Mouse (Mus musculus) neural tube, embryonic 14.5 days (tissue): ENCODE measurements around the gene Krtap29-1. TPM values are rescaled to one million over a fixed set of nuclear protein-coding genes. Genes with fewer than 3 reads are reported as not detected.

ENCODE experiments used
- ATAC-seq: fragments of 200-750 bp; cut with Nextera tagmentation; 2 replicates; pipeline ENCODE4 v1.8.0; 2017; ENCODE audit warnings: low read depth, mild to moderate bottlenecking, moderate TSS enrichment, moderate library complexity
- H3K27ac ChIP-seq: fragments of 300-500 bp; sonication (generic); 2 replicates; pipeline ENCODE4 v1.5.1; 2014; ENCODE audit warnings: low read depth, mild to moderate bottlenecking, control low read depth, low read length, moderate library complexity, mixed read lengths
- H3K27me3 ChIP-seq: fragments of 300-500 bp; sonication (generic); 2 replicates; pipeline ENCODE4 v1.6.1; 2014; ENCODE audit warnings: low read length; ENCODE audit not compliant: control insufficient read depth, insufficient read depth
- H3K36me3 ChIP-seq: fragments of 300-500 bp; sonication (generic); 2 replicates; pipeline ENCODE4 v1.6.1; 2014; ENCODE audit warnings: low read length, mixed read lengths; ENCODE audit not compliant: control insufficient read depth, insufficient read depth
- H3K4me1 ChIP-seq: fragments of 300-500 bp; sonication (generic); 2 replicates; pipeline ENCODE4 v1.6.1; 2014; ENCODE audit warnings: low read length; ENCODE audit not compliant: control insufficient read depth, insufficient read depth
- H3K4me2 ChIP-seq: fragments of 300-500 bp; sonication (generic); 2 replicates; pipeline ENCODE4 v1.6.1; 2014; ENCODE audit warnings: mild to moderate bottlenecking, low read depth, low read length, control low read depth
- H3K4me3 ChIP-seq: fragments of 300-500 bp; sonication (generic); 2 replicates; pipeline ENCODE4 v1.5.1; 2014; ENCODE audit warnings: low read depth, low read length, control low read depth, mixed read lengths
- H3K9ac ChIP-seq: fragments of 300-500 bp; sonication (generic); replicated peaks from 2 replicates; pipeline ENCODE4 v1.6.1; 2014; ENCODE audit warnings: low read depth, mild to moderate bottlenecking, control low read depth, low read length, mixed read lengths
- H3K9me3 ChIP-seq: fragments of 300-500 bp; sonication (generic); 2 replicates; pipeline ENCODE4 v1.6.1; 2016; ENCODE audit warnings: low read length; ENCODE audit not compliant: control insufficient read depth
- WGBS: fragments of 180-500 bp; shearing (Covaris S2); extraction: QIAGEN DNeasy Blood & Tissue Kit; methylation state at CpG from one replicate; pipeline ENCODE4 v1.1.7; 2014; 5-methylcytosine and 5-hydroxymethylcytosine counted together
- polyA plus RNA-seq: library from polyadenylated mRNA; unstranded; fragments of >200 nt; fragmentation: Nextera tagmentation; extraction: Ambion mirVana; gene quantifications from 2 replicates; pipeline ENCODE4 v1.2.1, GENCODE M21; 2014

Krtap29-1 gene
- polyA plus RNA-seq, 1 experiment from 2014 or later: not detected

DNA sequence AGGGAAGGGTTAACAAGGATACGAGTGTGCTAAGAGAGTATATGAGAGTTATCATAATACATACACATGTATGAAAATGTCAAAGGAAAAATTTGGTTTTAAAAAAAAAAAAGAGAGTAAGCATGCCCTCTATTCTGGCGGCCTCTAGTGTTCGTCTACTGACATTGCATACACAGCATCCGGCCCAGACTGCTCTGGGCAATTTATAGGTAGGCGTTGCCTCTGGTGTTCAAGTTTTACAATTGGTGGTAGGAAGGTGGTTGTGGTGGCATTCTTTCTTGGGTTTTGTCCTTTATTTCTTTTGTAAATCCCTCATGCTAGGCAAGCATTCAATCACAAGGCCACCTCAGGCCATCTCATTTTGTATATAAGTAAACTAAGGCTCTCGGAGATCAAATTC is 26.0 kb upstream of the Krtap29-1 start:
- no peak overlapping the region for H3K4me2 ChIP-seq
- H3K27me3 ChIP-seq: no peaks in the 10 kb centered on the region
- H3K9me3 ChIP-seq: no peaks in the 10 kb centered on the region; the same call in none of the 2 replicates
- no peak overlapping the region for H3K4me3 ChIP-seq
- ATAC-seq: no peak
- no peaks in the 10 kb centered on the region for H3K4me1 ChIP-seq
- H3K27ac ChIP-seq: no peak overlapping the region
- no peaks in the 10 kb centered on the region for H3K36me3 ChIP-seq
- 24% methylated on average over 6 of the region's 6 CpGs for WGBS
- no peak overlapping the region for H3K9ac ChIP-seq

DNA sequence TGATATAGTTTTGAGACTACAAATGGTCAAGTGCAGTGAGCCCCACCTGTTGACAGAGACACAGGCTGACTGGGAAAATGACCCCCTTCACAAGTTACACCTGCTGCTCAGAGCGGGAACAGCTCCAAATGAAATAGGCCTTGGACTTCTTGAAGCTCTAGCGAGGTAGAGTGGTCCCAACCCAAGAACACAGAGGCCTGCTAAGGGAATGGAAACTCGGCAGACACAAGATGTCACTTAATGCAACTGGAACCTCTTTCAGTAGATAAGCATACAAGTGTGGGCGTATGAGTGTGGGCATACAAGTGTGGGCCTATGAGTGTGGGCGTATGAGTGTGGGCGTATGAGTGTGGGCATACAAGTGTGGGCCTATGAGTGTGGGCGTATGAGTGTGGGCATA is 20.2 kb upstream of the Krtap29-1 start:
- 94% methylated on average over 7 of the region's 7 CpGs for whole genome bisulfite sequencing
- Histone ChIP-seq H3K27ac (no peak overlapping the region), H3K4me3 (no peak overlapping the region), H3K27me3 (no peaks in the 10 kb centered on the region), H3K9me3 (no peaks in the 10 kb centered on the region; the same call in none of the 2 replicates), H3K36me3 (no peaks in the 10 kb centered on the region), H3K9ac (no peak overlapping the region), H3K4me1 (no peaks in the 10 kb centered on the region), H3K4me2 (no peak overlapping the region)
- no peak for ATAC-seq

DNA sequence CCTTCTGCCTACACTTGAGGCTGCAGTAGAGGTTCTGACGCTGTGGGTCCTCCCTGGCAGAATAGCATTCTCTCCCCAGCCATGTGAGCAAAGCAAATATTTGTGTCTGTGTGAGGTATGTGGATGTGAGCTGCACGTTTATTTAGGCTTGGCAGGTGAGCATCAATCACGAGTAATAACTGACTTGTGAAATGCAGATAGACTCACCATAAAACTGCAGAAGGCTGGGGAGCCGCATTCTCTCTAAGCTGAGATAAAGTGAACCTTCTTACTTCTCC is 15.5 kb upstream of the Krtap29-1 start:
- 52% methylated on average over 4 of the region's 4 CpGs for WGBS
- H3K4me3 ChIP-seq: no peak overlapping the region
- no peak overlapping the region for H3K4me2 ChIP-seq
- no peaks in the 10 kb centered on the region for H3K27me3 ChIP-seq
- no peak for ATAC-seq
- no peak overlapping the region for H3K27ac ChIP-seq
- no peak overlapping the region for H3K9ac ChIP-seq
- no peaks in the 10 kb centered on the region for H3K9me3 ChIP-seq
- H3K4me1 ChIP-seq: no peaks in the 10 kb centered on the region
- no peaks in the 10 kb centered on the region for H3K36me3 ChIP-seq

DNA sequence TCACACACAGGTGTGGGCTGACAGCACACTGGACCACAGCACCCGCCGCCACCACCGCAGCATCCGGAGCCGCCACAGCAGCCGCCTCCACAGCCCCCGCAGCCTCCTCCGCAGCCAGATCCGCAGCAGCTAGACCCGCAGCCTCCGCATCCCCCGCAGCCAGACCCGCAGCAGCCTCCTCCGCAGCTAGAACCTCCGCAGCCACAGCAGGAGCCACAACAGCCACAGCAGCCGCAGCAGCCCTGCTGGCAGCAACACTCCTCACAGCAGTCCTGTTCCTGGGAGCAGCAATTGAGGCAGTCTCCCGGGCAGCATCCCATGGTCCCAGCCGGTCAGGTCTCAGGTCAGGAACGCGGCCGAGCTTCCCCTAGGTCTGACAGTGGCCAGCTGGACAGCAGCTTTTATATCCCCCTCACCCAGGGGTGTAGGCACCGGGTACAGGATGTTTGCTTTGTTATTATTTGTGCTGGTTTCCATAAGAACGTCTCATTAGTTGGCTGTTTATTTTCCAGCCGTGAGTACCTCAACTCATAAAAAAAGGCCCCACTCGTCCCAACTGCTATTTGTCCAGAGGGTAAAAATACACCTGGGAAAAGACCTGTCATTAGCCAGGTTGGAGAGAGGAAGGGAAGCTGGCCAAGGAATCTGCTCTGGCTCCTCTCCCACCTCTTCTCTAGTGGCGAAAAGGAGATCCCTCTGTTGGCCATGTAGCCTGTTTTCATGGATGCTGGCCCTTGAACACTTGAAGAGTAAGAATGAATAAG is 14.9 kb upstream of the Krtap29-1 start, which contains the start of gene Krtap17-1:
TSS of gene Krtap17-1 (minus strand) at position 375 of the 764 bp plus-strand sequence.
- Histone ChIP-seq H3K27me3 (no peaks in the 10 kb centered on the region), H3K9ac (peak within 1 kb of the TSS; percentile 34; the same call in 1 of the 2 replicates), H3K9me3 (no peaks in the 10 kb centered on the region), H3K4me3 (no peak within 1 kb of the TSS), H3K36me3 (no peaks in the 10 kb centered on the region), H3K4me2 (peak within 1 kb of the TSS; percentile 34), H3K4me1 (no peaks in the 10 kb centered on the region), H3K27ac (no peak within 1 kb of the TSS)
- no peak for ATAC-seq
- 23% methylated on average over 26 of the region's 26 CpGs for WGBS

DNA sequence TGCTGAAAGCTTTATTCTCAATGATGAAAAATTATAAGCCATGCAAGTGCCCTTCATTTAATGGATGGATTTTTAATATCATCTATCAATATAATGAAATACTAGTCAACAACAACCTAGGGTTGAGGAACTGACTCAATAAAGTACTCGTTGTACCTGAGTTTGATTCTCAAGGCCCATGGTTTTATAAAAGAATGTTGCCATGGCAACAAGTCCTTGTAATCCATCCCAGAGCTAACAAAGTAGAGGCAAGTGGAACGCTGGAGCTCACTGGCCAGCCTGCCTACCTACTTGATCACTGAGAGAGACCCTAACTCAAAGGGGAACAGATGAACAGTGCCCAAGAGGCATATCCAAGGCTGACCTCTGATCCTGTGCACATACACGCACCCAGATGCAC is 11.7 kb upstream of the Krtap29-1 start:
- H3K9ac ChIP-seq: no peak overlapping the region
- WGBS: 79% methylated on average over 3 of the region's 3 CpGs

DNA sequence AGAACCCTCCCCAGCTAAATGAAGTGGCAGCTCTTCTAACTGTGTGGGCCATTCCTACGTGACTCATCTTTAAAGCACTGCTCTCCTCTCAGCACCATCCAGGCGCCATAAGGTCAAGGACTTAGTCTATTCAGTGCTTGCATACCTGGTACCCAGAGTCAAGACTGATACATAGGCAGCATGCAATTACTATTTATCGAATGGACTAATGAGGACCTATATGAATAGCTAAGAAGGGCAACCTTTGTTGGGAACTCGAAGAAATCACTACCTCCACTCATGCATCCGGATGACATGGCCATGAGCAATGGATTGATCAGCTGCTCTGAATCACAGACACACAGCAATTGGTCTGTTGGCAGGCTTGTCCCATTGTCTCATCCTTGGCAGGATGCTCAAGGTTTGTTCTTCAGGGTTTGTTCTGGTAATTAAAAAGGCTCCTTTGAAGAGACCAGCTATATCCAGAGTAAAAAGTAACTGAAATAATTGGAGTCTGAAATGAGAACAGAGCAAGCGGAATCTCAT is 11.1 kb upstream of the Krtap29-1 start:
- H3K36me3 ChIP-seq: no peaks in the 10 kb centered on the region
- no peak overlapping the region for H3K4me3 ChIP-seq
- H3K9ac ChIP-seq: no peak overlapping the region
- H3K4me1 ChIP-seq: no peaks in the 10 kb centered on the region
- no peak for ATAC-seq
- no peak overlapping the region for H3K27ac ChIP-seq
- WGBS: 83% methylated on average over 6 of the region's 6 CpGs
- H3K4me2 ChIP-seq: no peak overlapping the region
- no peaks in the 10 kb centered on the region for H3K9me3 ChIP-seq
- H3K27me3 ChIP-seq: no peaks in the 10 kb centered on the region

More for the DNA sequence above, 11.7 kb upstream of the Krtap29-1 start:
- Histone ChIP-seq H3K4me1 (no peaks in the 10 kb centered on the region), H3K27me3 (no peaks in the 10 kb centered on the region), H3K27ac (no peak overlapping the region), H3K4me2 (no peak overlapping the region), H3K36me3 (no peaks in the 10 kb centered on the region), H3K9me3 (no peaks in the 10 kb centered on the region), H3K4me3 (no peak overlapping the region)
- ATAC-seq: no peak

DNA sequence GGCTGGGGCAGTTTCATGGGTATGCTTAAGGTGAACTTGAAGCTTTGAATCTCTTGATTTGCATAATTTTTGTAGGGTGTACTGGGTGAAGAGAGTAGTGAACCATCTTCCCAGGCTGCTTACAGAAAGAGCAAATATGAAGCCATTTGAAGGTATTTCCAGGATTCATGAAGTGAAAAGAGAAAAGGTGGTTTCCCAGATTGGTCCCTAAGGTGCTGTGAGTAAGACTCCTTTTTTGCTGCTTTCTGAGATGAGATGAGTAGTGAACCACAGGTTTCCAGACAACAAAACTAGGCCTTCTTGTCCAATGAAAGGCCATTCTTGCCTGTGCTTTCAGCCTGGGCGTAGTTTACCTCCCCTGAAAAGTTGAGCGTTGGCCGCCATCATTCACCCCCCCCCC is 9.7 kb upstream of the Krtap29-1 start:
- H3K4me3 ChIP-seq: no peak overlapping the region
- H3K4me1 ChIP-seq: no peaks in the 10 kb centered on the region
- no peak for ATAC-seq
- no peak overlapping the region for H3K27ac ChIP-seq
- no peak overlapping the region for H3K9ac ChIP-seq
- H3K4me2 ChIP-seq: no peak overlapping the region
- no peaks in the 10 kb centered on the region for H3K9me3 ChIP-seq
- no peaks in the 10 kb centered on the region for H3K36me3 ChIP-seq
- no peaks in the 10 kb centered on the region for H3K27me3 ChIP-seq
- WGBS: 87% methylated on average over 3 of the region's 3 CpGs

DNA sequence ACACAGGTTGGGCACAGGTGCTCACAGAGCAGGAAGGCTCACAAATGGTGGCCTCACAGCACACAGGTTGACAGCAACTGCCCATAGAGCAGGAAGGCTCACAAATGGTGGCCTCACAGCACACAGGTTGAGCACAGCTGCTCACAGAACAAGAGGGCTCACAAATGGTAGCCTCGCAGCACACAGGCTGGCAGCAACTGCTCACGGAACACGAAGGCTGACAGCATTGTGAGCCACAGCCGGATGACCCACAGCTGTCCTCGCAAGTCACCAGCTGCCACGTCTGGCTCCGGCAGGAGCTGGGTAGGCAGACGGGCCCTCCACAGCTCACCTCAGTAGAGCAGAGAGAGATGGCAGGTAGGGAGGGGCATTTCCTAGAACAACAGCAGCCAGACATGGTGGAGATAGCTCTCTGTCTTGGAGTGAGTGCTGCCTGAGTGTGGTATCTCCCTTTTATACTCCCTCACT is 7.4 kb upstream of the Krtap29-1 start, which contains the start of gene Krtap16-1:
TSS of gene Krtap16-1 (minus strand) at position 418 of the 468 bp plus-strand sequence.
- peak; percentile 9; the same call in 1 of the 2 replicates for ATAC-seq
- H3K4me3 ChIP-seq: no peak within 1 kb of the TSS
- H3K27me3 ChIP-seq: no peaks in the 10 kb centered on the region
- no peaks in the 10 kb centered on the region for H3K36me3 ChIP-seq
- 76% methylated on average over 8 of the region's 8 CpGs for WGBS
- H3K9ac ChIP-seq: no peak within 1 kb of the TSS
- no peaks in the 10 kb centered on the region for H3K4me1 ChIP-seq
- peak within 1 kb of the TSS; percentile 48 for H3K27ac ChIP-seq
- no peak within 1 kb of the TSS for H3K4me2 ChIP-seq
- H3K9me3 ChIP-seq: no peaks in the 10 kb centered on the region

DNA sequence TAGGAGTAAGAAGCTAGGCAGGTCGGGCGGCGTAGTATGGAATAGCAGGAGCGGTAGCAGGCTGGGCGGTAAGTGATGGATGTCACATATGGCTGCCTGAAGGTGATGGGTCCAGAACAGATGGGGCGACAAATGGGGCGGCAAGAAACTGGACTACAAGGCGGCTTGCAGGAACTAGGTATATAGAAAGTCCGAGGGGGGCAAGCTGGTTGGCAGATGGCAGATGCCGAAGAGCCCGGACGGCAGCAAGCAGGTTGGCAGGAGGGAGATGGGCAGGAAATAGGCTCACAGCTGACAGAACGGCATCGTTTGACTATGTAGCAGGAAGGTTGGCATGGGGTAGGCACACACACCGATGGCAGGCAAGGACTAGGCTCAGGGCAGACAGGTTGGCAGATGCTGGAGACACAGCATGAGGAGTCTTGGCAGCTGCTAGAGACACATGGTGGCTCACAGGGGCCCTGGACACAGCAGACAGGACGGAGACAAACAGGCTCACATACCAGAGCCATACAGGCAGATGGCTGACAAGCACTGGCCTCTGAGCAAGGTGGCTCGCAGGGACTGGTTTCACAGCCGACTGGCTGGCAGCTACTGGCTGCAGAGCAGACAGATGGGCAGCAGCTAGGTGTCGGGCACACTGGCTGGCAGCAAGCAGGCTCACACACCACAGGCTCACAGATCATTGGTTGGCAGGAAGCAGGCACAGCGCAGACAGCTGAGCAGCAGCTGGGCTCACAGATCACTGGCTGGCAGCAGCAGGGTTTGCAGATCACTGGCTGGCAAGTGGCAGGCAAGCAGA is 6.6 kb upstream of the Krtap29-1 start:
- H3K27me3 ChIP-seq: no peaks in the 10 kb centered on the region
- 73% methylated on average over 20 of the region's 20 CpGs for whole genome bisulfite sequencing
- H3K36me3 ChIP-seq: no peaks in the 10 kb centered on the region
- ATAC-seq: peak; percentile 93
- no peak overlapping the region for H3K9ac ChIP-seq
- H3K4me3 ChIP-seq: no peak overlapping the region
- no peaks in the 10 kb centered on the region for H3K4me1 ChIP-seq
- H3K9me3 ChIP-seq: no peaks in the 10 kb centered on the region
- H3K27ac ChIP-seq: peak overlapping the region; percentile 48
- H3K4me2 ChIP-seq: no peak overlapping the region
